Mouse (Mus musculus): Measurements from ENCODE around the gene Eya2.

DNA sequence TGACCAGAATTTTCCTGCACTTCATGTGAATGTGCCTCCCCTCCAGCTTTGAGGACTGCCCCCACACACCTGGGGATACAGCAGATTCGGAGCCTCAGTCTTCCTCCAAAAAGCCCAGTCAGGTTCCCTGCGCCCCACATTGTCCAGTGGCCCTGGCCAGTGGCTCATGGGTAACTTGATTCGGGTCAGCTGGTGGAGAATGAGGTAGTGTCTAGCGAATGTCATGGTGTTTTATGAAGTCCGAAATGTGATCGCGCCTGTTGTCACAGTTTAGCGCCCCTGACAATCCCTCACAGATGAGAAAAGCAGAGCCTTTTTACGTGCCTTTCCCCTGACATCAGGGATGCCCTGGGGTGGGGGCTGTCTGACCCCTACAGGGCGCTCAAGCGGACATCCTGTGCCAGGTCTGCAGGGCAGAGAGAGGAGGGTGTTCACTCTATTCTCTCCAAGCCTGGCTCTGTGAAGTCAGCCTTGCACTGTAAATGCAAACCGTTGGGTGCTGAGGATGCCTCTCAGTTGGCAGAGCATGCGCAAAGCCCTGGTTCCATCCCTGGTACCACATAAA, 164.7 kb downstream of the Eya2 start:
- TF ChIP-seq CTCF (IDR thresholded peaks at IDR 0.05; ENCODE audit: low read depth): no peak
- TF ChIP-seq EP300 (optimal IDR thresholded peaks at IDR 0.05): no peak
